Mouse (Mus musculus) induced T-regulatory cell, adult 2 months (primary cell): ENCODE results near the gene Wnt5b.
A peak's percentile ranks its signal among the peaks of the same experiment; 100 is the strongest.

Experiments used
- DNase-seq: peaks from one replicate; pipeline ENCODE4 v3.0.0-alpha.2; 2012; ENCODE audit warnings: low read depth

The Wnt5b gene

DNA sequence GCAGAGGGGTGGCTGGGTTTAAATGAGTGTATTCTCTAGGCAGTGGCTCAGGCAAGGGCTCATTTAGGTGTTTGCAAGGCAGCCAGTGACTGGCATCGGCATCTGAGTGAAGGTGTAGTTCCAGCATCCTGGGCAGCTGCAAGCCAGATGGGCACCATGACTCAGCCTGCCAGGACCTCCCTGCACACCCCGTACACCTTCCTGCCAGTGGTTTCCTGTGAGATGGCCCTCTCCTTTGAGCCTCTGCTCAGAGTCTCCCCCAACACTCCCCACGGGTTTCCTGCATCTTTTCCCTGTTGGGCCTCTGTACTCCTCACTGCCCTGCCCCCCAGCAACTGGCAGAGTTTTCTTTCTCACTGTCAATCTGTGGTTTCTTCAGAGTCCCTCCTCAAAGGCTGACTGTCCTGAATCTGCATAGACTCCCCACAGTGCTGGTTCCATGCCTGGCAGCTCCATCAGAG is 22.2 kb downstream of the Wnt5b start:
- DNase-seq: peak; percentile 27

DNA sequence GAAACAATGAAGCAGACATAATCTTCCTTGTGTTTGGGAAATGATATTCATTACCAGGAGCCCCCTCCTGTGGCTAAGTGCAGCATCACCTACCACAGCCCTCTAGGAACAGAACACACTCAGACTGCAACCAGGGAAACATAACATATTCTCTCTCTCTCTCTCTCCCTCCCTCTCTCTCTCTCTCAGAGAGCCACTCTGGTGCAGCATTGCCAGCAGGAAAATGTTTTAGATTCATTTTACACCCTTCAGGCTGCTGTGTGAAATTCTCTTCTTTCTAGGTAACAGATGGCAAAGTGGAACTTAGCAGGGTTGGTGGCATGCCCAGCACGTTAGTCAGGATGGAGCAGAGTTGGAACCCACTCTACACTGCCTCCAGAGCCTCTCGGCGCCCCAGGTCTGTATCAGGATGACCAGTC is 22.7 kb downstream of the Wnt5b start:
- no peak for DNase-seq

DNA sequence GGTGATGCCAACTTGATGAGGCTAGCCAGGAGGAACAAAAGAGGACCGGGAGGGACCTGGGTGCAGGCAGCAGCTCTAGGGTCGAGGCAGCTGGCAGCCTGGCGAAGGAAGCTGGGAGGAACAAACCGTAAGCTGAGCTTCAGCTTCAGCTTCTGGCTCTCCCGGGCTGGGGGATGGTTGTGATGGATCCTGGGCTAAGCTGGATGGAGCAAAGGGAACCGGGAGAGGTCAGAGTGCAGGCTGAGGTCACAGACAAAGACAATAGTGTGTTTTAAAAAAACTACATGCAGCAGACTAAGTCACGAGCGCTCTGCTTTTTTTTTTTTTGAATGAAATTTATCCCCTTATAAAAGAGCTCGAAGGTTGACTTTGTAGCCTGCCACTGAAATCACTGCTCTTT is 23.4 kb downstream of the Wnt5b start:
- DNase-seq: no peak

DNA sequence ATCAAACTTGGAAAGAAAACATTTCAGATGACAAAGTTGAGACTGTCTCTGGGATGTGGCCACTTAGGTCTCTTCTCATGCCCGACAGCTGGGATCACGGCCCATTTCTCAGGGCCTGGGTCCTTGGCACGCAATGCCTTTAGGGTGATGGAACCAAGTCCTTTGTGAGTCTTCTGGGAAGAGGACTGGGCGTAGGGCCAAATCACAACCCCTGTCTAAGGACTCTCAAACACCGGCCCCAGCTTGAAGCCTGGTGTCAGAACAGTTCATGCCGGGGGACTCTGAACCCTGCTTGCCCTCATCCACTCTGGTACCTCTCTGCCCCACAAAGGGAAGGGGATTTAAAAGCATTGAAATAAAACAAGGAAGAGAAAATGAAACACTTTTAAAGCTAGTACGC is 30.1 kb downstream of the Wnt5b start:
- DNase-seq: no peak

DNA sequence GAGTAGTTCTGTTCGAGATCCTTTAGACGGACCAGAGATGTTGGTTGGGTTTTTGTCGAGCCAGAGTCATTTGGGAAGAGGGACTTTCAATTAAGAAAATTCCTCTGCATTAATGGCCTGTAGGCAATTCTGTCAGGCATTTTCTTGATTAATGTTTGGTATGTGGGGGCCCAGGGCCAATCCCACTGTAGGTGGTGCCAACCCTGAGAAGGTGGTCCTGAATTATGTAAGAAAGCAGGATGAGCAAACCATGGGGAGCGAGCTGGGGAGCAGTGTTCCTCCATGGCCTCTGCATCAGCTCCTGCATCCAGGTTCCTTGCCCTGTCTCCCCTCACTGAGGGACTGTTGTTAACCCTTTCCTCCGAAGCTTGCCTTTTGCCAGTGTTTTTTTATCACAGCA is 30.7 kb downstream of the Wnt5b start:
- DNase-seq: no peak

DNA sequence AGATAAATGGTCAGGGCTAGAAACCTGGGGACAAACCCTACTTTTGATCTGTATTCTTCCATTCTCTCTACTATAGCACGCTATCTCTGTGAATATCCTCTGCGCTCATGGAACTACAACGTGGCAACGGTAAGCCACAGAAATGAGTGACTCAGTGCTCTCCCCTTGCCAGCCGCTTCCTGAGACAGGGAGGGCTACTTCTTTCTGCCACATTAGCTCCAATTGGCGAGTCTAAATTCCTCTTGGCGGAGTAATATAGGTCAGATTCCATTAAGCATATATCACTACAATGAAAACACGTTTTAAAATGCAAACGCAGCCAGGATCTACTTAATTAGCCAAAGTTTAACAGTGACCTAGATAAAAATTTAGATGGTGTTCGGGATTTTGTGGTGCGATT is 31.4 kb downstream of the Wnt5b start:
- DNase-seq: no peak

DNA sequence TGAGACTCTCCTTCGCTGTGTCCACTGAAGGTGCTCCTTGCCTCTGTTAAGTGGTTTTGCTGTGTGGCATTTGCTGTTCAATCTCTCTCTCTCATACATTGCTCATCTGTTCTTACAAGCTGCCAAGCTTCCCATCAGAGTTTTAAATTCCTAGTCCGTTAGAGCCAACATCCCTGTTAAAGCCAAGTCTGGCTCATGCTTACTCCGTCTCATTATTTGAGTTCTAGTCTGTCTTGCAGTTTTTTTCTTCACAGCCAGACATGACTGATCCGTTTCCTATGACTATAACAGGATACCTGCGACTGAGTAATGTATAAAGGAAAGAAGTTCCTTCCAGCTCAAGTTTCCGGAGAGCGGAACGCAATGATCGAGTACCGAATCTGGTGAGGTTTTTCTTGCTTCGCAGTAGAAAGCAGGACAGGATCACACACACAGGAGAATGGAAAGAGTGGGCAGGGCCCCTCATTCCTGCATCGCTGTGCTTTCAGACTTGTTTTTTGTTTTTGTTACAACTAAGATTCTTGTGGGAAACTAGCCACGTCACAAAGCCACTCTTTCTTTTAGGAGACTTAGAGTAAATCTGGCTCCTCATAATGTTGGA is 34.6 kb downstream of the Wnt5b start:
- no peak for DNase-seq

DNA sequence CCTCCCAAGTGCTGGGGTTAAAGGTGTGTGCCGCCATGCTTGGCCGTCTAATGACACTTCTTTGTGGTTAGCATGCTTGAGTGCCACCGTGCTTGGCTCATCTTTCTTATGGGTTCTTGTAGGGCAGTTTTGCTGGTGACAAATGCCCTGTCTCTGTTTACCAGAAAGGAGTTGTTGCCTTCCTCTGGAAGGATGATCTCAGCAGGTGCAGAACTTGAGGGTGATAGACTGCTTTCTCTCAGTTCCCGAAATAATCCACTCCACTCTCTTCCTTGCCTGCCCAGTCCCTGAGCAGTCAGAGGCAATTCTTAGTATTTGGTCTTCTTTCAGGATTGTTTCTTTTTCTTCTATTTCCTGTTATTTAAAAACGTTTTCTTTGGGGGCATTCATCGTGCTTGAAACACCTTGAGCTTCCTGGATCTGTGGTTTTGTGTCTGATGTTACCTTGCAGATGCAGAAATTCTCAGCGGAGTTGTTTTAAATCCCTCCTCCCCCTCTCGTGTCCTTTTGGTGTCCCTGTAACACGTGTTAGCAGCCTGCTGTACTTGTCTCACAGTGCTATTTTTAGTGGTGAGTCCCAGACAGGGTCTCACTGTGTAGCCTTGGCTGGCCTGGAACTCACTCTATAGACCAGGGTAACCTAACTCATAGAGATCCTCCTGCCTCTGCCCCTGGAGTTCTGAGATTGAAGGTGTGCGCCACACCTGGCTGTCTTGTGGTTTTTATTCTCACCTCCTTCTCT is 35.3 kb downstream of the Wnt5b start:
- peak; percentile 55 for DNase-seq

DNA sequence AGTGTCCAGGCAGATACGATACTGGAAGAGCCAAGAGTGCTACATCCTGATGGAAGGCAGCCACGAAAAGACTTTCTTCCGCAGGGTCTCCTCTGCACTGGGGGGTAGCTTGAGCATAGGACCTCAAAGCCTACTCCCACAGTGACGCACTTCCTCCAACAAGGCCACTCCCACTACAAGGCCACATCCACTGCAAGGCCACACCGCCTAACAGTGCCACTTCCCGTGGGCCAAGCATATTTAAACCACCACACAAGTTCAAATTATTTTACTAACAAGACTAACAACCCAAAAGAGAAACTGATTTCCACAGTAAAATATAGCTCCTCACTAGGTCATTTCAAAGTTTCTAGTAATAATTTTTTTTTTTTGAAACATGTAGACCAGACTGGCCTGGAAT is 35.9 kb downstream of the Wnt5b start:
- DNase-seq: no peak

DNA sequence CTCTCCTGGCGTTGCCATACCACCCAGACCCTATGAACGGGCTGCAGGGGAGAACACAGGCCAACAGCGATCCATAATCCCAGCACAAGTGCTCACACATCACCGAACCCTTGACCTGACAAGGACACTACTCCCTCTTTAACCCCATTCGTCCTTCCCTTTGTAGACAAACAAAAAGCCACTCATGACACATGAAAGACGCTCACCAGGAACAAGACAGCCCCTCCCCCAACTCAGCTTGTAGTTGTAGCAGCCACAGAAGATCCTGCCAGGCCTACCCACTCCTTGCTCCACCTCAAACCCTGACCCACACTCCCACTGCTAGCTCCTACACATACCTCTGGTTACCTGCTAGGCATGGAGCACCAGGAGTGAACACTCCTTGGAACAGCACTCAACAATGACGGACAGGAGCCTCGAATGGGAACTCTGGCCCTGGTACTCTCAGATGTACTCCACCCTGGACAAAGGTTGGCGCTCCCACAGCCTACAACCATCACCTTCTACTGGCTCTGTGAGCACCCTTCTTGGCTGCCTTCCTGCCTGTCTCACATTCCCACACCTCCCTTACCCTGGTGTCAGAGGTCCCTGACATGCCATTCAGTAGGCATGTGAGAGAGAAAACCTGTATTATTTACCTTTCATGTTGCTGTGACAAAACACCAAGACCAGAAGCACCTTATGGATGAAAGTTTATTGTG is 38.5 kb downstream of the Wnt5b start:
- DNase-seq: no peak

DNA sequence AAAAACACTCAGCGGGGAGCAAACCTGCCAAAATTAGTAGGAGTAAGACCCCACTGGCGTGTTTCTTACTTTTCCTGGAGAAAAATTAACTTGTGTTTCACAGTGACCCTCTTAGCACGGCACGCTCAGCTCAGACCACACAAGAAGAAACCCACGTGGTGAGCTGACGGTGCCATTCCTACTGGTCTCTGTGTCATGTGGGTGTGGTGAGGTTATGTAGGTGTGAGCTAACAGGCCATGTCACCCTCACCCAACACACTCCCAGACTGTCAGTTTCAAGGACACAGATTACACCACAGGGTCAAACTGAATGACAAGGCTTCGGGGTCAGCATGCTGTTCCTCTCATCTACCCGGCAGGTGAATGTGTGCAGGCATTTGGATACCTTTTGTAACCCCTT is 39.4 kb downstream of the Wnt5b start:
- no peak for DNase-seq

DNA sequence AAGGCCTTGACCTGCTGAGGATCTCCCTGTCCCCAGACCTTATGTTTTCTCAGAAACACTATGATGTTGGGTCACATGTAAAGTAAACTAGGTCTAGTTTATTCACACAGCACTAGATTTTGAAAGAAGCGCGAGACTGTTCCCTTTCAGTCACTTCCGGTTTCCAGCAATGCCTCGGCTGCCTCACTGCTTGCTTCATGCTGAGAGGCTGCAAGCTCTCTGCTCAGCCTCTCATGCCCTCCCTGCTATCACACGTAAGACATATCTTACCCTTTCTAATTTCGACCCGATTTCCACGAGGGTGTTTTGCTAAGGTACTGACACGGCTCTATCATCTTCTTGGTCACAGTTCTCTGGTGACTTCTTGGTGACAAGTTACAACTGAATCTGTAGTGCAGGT is 42.1 kb downstream of the Wnt5b start:
- peak; percentile 72 for DNase-seq

DNA sequence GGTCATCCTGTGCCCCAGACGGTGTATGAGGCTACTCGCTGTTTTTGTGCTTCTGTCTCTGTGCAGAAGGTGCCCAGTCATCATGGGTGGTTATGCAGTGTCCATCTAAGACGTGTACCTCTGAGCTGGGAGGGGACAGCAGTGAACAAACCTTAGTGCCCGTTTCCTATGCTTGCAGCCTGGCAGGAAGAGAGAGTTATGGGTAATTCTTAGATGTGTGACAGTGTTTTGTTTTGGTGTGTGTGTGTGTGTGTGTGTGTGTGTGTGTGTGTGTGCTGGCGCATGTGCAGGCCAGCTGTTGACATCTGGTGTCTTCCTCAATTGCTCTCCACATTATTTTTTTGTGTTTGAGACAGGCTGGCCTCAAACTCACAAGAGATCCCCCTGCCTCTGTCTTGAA is 44.1 kb downstream of the Wnt5b start:
- DNase-seq: peak; percentile 38

DNA sequence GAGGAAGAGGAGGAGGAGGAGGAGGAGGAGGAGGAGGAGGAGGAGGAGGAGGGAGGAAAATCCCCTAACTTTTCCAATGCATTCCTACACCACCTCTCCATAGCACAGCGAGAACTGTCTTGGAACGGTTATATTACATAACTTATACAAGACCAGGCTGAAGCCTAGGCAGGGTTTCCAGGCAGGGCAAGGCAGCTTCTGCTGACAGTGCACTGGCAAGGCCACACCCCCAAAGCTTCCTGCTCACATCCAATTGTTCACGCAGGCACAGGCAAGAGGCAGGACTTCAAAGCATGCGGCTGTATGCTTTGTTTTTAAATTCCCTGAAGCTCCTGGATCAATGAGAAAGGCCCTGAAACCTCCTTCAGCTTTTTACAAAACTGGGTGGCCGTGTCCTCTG is 44.9 kb downstream of the Wnt5b start:
- DNase-seq: peak; percentile 65

DNA sequence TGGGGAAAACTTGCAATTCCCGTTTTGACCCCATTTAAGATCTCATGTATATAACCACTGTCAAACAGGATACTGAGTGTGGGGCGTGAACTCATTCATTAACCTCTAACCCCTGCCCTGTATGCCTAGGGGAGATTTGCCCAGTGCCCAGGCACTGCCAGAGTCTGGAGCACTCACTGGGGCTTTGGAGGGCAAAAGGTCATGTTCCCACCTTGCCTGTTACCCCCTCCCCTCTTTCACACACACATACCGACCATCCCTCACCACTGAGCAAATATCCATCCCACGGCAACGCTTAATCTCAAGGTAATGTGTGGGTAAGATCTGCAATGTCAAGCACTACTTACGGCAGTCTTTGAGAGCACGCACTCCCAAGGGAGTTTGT is 51.5 kb downstream of the Wnt5b start:
- DNase-seq: no peak

DNA sequence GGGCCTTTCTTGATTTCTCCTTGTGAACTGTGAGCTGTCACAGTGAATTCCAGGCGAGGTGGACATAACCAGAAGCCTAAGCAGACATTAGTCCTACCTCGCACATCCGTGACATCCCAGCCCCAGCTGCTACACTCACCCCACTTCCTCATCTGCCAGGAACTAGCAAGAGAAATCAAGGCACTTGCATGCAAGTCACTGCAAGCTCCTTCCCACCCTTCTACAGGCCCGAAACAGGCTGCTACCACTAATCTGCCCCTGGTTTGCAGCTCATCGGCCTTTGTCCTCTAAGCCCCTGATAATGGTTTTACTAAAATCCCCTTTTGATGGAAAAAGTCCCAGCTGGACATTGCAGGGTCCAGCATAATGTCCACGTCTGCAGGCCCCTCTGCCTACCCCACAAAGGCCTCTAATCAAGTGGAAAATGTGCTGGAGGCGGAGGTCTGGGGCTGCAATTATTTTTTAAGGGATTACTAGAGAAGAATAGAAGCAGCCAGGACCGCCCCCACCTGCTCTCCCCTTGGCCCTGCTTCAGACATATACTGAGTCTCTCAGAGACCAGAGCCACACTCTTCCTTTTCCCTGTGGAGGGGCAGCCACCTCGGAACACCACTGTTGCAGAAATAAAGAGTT is 52.0 kb downstream of the Wnt5b start:
- DNase-seq: no peak

DNA sequence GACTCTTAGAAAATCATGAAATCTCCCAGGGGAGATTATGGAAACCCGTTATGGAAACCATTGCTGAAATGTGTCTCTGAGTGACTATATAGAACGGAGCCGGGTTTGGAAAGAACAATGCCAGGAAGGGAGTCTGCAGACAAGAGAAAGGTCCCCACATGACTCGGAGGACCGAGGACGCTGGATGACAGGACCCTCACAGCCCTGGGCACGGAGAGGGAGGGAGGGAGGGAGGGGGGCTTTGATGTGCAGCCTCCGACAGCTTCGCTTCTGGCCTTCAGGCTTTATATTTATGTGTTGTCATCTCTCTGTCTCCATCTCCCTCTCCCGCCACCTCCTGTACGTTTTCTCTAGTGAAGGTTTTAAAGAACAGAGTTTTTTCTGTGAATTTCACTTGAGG is 53.1 kb downstream of the Wnt5b start:
- no peak for DNase-seq

DNA sequence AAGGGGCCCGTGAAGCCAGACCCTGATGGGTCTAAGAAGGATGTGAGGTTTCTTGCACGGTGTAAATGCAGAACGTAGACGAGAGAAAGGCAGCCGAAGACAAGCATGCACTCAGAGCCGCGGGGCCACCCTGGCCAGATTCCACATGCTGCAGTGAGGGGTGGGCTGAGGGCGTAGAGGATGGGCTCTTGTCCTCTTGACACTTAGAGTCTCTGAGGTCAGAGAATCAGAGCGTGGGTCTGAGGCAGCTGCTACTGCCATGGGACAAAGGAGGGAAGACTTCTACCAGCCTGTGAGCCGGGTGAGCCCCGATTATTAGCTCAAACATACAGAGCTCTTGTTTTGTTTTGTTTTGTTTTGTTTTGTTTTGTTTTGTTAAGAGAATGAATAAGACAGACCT is 53.6 kb downstream of the Wnt5b start:
- DNase-seq: no peak

DNA sequence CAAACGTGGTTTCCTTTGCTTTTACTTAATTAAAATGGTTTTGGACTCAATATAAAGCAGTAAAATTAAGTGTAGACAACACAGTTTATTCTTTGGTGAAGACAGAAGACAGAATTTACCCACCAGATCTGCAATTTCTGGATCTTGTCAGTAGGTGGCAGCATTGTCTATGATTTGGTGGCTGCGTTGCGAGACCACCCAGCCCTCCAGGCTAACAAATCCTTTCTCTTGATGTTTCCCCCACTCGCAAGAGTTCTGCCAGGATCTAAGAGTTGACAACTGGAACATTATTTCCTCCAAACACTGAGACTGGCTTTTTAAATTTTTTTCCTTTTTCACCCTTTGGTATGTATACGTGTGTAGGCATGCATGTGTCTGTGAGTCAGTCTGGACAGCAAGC is 54.4 kb downstream of the Wnt5b start:
- peak; percentile 76 for DNase-seq

DNA sequence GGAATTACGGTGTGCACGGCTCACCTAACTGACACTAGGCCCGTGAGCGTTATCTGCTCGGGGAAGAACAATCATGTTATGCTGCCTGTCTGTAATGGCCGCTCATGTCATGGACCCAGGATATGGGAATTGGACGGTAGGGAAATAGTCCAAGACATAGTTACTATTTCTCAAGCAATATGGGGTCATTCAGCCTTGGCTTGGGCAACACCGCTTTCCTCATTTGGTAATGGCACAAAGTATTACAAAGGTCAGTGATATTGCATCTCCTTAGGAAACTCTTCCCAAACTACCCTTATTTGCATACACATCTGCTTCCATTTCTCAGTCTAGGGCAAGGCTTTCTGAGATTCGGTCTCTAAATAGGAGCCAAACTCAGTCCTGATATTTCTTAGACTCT is 56.5 kb downstream of the Wnt5b start:
- no peak for DNase-seq

DNA sequence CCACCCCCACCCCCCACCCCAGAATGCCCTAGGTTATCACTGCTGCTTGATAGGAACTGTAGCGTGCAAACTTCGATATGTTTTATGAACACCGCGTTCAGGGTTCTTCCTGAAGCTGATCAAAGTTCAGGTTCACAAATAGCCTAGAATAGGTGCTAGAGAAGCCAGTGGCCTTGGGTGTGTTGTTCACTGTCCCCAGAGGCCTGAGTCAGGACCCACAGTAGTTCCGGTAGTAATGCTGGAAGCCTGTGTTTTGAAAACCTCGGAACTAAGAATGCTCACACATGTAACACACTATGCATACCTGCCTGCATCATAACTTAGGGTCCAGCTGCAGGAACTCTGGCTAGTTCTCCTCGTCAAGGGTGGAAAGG is 57.1 kb downstream of the Wnt5b start:
- DNase-seq: no peak

DNA sequence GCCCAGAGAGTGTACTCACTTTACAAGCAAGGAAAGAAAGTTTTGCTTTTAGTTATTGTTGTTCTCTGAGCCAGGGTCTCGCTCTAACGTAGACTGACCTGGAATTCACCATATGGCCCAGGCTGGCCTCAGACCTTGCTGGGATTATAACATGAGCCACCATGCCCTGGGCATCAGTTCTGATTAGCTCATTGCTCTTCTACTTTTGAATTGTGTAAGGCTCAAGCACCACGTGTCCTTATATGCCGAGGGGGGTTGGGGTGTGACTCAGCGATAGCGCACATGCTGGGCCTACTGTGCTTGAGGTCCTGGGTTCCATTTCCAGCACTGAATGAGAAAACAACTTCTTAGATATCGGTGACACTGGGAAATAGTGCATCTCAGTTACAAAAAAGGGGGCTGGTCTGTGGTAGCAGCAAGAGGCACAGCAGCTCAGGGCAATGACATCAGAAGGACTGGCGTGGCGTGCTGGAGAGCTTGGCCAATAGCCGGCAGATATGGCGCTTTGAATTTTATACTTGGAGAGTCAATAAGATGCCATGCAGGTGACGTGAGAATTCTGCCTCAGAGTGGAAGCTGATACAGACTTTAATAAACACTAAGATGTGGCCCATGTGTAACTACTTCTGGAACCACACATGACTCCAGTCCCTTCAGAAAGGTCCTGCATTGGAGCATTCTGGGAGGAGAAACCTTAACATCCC is 57.6 kb downstream of the Wnt5b start:
- DNase-seq: no peak
